Mouse (Mus musculus): ENCODE measurements around the gene Henmt1.

- TF ChIP-seq CTCF (IDR thresholded peaks at IDR 0.05; ENCODE audit: low read depth, low read length): no peak
- TF ChIP-seq POLR2A (IDR thresholded peaks at IDR 0.05; ENCODE audit: borderline replicate concordance, low read depth, low read length): no peak
Measured at GRCm38 (mm10) chr3:108966051-108966450, 26.4 kb downstream of the Henmt1 start.
